Mouse (Mus musculus): Measurements from ENCODE around the gene Olfr1368.
"Not testable (repeated sequence)": the region's sequence is repeated elsewhere in the genome, so short reads cannot be mapped to it uniquely, and the experiment has no call there.

The Olfr1368 gene

DNA sequence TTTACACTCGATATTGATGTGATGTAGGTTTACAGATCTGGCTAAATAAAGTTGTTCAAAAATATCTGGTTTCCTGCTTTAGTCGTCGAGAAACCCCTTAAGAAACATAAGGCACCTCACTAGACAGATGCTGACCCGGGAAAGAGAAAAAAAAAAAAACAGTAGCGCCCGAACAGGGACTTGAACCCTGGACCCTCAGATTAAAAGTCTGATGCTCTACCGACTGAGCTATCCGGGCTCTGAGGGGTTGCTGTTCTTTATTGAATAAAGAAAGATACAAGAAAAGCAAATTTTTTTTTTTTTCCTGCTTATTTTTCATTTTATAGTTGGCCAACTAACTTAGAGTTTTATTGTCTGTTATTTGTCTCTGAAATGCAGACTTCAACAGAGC, 22.2 kb upstream of the Olfr1368 start:
- DNase-seq (ENCODE audit: low spot score): no peak

DNA sequence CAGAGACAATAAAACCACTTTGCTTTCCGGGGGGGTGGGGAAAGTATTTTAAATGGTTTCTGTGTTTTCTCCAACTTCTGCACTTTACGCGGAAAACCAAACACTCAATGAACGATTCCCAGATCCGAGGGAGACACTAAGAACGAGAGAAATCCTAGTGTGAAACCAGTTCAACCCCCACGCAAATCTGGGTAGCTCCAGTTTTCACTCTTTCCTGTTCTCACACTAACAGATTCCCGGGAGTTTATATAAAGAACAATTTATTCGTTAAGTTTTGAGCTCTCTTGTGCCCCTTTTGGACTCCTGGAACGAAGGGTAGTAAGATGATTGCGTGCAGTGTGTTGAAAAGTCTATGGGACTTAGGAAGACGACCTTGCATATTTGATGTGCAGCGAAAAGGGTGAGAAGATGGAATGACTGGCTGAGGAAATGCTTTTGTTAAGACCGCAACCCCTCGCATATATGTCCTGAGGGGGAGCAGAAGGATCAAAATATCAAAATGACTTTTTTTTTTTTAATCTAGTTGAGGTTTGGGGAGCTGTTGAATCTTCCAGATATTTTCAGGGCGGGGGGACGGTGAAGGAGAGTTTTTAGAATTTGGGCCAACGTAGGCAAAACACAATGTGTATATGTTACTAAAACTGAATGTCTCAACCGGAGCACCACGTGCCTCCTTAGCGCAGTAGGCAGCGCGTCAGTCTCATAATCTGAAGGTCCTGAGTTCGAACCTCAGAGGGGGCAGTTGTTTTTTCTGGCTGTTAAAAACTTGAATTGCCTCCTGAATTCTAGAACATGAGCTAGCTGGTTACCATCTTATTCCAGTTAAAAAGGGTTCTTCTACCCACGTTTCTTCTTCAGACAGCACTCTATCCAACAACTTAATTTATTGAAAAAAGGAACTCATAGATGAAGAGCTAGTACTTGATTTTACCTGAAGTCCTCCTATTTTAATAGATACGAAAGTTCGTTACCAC, 21.6 kb upstream of the Olfr1368 start:
- DNase-seq (ENCODE audit: low spot score): peak; percentile 78

DNA sequence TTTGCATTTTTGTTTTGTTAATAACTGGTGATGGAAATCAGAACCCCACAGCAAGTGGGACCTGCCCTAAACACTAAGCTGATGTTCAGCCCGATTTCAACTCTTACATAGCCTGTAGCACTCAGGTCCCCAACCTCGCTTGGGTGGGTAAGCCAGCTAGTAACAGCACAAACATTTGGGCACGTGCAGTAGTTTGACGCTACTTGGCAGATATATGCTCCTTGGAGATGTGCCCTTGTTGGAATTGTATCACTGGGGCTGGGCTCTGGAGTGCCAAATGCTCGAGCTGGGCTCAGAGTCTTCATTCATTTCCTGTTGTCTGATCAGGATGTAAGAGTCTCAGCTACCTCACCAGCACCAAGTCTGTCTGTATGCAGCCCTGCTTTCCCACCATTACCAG, 16.9 kb upstream of the Olfr1368 start:
- no peak for DNase-seq (ENCODE audit: low spot score)

DNA sequence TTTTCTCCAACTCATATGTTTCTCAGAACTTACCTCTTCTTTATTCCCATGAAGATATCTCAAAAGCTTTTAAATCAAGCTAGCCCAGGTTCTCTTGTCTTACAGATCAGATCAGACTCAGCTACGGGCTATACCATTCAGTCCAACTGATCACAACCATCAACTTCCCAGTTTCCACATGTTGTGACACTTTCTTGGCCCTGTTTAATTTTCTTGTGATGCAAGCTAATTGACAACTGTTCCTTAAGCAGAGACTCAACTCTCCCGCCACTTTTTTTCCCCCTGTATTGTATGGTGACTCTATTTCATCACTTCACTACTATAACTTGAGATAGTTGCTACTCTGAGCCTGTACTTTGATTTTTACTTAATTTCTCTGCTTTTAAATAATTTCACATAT, 15.9 kb upstream of the Olfr1368 start:
- DNase-seq (ENCODE audit: low spot score): no peak

DNA sequence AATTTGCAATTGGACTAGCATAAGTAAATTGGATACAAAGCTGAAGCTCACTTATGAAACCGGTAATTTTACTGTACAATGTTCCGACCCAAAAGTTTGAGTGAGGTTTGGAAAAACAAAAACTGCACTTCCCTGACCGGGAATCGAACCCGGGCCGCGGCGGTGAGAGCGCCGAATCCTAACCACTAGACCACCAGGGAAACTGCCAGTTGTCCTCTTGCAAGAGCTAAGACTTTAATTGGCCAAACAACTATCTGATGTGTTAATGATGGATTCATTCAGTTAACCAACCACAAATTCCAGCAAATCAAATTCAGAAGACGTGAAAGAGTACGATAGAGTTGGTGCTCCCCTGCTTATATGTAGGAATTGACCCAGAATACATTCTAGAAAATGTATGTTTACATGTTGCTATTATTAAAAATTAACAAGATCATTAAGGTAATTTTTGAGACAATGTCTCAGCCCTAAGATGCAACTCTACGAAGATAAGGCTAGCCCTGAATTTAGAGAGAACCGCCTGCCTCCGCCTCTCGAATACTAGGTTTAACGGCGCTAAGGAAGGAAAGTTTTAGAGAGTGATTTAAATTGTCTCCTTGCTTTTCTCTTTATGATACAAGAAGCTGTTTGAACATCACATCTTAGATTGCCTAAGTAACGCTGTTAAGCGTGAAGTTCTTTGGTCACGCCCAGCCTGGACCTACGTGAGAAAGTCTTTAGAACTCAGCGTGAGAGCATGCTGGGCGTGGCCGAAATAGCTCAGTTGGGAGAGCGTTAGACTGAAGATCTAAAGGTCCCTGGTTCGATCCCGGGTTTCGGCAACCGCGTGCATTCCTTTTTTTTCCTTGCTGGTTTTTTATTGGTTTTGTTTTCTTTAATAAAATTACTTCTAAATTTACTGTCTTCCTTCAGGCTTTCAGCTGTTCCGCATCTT, 15.3 kb upstream of the Olfr1368 start:
- peak; percentile 95 for DNase-seq (ENCODE audit: low spot score)

DNA sequence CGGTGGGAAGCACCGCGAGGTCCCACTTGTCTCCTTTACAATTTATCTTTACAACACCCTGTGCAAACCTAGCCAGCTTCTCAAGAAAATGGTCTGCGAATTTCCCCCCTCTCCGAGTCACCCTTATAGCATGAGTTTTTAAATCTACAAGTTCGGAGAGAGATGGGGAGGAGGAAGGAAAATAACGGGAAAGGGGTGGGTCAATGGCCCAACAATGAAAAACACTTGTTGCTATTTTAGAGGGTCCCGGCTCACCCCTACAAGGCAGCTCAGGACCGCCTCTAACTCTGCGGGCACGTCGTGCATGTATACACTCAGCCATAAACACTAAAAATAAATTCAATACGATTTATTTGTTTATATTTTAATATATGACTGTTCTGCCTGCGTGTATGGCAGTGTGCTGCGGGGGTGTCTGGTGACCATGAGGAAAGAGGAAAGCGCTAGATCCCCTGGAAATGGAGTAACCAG, 14.4 kb upstream of the Olfr1368 start:
- no peak for DNase-seq (ENCODE audit: low spot score)

DNA sequence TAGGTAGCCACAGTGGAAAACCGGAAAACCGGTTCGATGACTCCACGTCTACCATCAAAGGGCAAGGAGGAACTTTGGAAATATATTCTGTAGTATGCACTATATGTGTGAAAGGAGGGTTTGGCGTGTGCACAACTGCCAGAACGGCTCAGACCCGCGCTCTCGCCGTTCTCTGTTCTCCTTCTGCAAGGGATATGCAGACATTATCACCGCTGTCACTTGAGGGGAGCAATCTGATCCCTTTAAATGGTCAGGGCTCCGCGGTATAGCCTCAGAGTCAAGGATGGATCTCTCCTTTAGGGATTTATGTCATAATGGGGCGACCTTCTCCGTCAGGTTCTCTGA, 13.8 kb upstream of the Olfr1368 start:
- DNase-seq (ENCODE audit: low spot score): no peak

DNA sequence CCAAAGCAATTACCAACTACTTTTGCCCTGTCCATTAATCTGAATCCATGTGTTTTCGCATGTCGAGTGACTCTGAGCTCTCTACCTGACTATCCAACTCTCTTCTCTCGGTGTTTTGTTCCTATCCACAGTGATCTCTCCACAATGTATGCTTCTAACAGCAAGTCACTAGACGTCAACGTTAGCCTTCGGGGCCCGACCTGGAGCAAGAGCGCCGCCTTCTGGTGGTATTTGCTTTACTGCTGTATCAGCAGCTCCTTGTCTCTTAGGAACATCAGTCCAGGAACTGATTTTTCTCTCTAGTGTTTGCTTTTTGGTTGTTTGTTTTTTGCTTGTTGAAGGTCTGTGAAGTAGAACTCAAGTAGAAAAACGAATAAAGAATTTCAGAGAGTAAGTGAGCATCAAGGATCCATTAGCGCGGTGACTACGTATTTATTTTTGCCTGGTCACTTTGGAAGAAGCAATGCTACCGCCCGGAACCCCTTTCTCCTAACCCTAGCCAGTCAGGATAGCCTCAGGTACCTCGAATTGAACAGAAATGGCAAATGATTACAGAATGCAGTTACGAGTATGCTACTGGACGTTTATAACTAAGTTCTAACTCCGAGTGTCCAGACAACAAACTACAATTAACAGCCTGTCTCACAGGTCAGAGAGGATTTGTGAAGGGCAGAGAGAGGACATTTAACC, 13.3 kb upstream of the Olfr1368 start:
- peak; percentile 89 for DNase-seq (ENCODE audit: low spot score)

DNA sequence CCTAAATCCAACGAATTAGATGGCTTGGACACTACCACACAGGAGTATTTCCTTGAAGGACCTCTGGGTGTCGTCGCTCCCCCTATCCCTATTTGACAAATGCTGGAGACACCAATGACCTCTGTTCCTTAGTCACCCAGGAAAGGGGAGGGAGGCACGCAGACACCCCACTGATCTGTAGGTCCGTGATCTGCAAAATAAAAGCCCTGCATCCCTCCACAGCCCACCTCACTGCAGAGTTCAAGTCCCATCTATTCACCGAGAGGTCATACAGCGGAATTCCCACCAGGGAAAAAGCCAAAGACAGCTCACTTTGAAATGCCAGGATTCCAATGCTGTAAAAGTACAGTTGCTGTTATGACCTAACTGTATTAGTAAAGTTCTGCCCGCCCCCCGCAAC, 12.4 kb upstream of the Olfr1368 start:
- no peak for DNase-seq (ENCODE audit: low spot score)

DNA sequence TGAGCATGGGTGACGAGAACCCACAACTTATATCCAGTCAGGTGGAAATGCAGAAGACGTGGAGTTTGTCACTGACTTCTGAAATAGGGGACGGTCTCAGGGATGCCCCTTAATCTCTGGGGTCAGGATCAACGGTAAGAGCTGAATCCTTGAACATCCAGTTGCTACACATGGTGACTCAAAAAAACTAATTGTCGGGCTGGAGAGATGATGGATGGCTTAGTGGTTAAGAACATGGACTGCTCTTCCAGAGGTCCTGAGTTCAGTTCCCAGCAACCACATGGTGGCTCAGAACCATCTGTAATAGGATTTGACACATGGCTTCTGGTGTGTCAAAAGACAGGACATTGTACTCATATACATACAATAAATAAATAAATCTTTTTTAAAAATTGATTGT, 10.2 kb upstream of the Olfr1368 start:
- no peak for DNase-seq (ENCODE audit: low spot score)

DNA sequence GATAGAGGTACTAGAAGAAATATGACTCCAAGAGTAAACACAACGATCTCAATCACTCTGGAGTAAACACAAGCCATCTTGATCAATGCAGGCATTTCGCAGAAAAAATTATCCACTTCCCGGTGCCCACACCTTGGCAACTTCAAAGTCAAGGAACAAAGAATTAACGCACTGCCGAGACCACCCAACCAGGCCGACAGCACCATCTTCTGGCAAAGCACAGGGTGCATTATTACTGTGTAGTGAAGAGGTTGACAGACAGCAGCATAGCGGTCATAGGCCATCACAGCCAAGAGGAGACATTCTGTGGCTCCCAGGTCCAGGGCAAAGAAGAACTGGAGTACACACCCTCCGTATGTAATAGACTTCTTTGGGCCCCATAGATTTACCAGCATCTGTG, 3.2 kb downstream of the Olfr1368 start:
- no peak for DNase-seq (ENCODE audit: low spot score)

DNA sequence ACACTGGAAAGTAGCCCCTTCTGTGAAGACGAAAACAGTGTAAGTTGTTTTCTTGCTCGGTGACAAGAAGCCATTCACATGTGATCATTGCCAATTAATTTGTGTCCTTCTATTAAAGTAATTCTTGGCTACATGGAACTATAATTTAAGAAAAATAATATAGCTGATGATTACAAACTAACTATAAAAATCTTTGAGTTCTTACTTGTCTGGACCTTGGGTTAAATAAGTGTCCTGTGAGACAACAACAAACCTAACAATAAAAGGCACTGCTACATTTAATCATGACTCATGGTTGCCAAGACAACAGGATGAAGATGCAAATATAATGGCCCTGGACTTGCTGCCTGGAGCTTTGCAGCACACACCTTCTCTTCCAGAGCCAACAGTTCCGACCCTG, 16.3 kb downstream of the Olfr1368 start, which contains the start of gene Olfr263:
Gene Olfr263, plus strand, starts transcription at position 301 of the 400 bp plus-strand sequence.
- not testable (repeated sequence) for DNase-seq (ENCODE audit: low spot score)

DNA sequence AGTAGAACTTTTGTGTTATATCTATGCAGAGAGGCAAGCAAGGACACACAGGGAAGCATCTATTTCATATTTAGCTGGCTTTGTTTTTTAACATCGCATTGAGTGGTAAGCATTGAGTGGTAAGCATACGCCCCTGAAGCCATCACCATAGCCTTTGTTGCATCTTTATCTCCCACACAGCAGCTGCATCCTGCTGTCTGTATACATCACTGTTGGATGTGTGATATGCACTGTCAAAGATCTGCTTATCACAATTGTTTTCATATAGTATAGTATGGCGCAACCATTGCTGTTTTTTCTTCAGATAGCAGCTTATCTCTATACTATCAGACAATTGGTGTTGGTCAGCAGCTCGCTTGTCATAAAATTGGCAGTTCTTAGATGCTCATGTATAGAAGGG, 31.5 kb downstream of the Olfr1368 start:
- DNase-seq (ENCODE audit: low spot score): no peak

DNA sequence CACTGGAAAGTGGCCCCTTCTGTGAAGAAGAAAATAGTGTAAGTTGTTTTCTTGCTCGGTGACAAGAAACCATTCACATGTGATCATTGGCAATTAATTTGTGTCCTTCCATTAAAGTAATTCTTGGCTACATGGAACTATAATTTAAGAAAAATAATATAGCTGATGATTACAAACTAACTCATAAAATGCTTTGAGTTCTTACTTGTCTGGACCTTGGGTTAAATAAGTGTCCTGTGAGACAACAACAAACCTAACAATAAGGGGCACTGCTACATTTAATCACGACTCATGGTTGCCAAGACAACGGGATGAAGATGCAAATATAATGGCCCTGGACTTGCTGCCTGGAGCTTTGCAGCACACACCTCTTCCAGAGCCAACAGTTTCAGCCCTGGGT, 34.5 kb downstream of the Olfr1368 start, which contains the start of gene Olfr1369-ps1:
Gene Olfr1369-ps1, plus strand, starts transcription at position 301 of the 400 bp plus-strand sequence.
- DNase-seq (ENCODE audit: low spot score): not testable (repeated sequence)

DNA sequence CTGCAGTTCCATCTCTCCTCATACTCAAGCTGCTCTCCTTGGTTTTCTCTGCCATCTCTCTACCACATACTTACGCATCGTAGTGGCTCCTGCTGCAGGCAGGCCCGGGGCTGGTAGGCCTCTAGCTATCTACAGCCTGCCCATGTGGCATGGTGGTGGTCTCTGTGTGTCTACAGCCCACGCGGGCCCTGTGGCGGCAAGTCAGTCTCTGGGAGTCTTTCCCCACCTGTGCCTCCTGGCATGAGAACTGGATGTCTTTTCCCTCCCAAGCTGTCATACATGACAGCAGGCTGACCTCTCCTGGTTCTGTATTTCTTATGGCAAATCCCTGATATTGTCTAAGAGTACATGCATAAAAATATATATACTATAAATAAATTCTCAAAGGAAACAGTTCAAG, 35.2 kb downstream of the Olfr1368 start:
- no peak for DNase-seq (ENCODE audit: low spot score)

DNA sequence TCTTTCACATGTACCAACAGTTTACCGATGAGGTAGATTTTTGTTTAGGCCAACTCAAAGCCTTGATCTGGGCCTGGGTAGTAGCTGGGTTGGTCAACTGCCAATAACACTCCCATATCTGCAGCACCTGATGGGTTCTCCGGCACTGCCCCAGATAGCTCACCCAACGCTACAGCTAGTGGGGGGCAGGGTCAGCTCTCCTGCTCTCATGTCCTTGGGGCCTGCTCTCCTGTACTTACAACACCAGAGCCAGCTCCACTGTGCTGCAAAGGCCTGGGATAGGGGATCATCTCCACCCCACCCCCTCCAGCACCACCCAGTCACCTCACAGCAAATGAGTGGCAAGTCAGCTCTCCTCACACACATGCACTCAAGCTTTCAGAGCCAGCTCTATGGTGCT, 35.9 kb downstream of the Olfr1368 start:
- no peak for DNase-seq (ENCODE audit: low spot score)
